Mouse (Mus musculus) midbrain, embryonic 15.5 days (tissue): ENCODE results near the gene Magix. TPM values are rescaled to one million over a fixed set of nuclear protein-coding genes. Genes with fewer than 3 reads are reported as not detected.

Source experiments
- ATAC-seq: fragments of 200-750 bp; cut with Nextera tagmentation; replicated peaks from 2 replicates; pipeline ENCODE4 v1.8.0; 2017; ENCODE audit warnings: moderate TSS enrichment
- H3K27ac ChIP-seq: fragments of 300-500 bp; sonication (generic); 2 replicates; pipeline ENCODE4 v1.5.1; 2015; ENCODE audit warnings: mild to moderate bottlenecking, inconsistent platforms
- H3K27me3 ChIP-seq: fragments of 300-500 bp; sonication (generic); replicated peaks from 2 replicates; pipeline ENCODE4 v1.6.1; 2015; ENCODE audit warnings: inconsistent platforms
- H3K36me3 ChIP-seq: fragments of 300-500 bp; sonication (generic); replicated peaks from 2 replicates; pipeline ENCODE4 v1.6.1; 2015; ENCODE audit warnings: inconsistent platforms
- H3K4me1 ChIP-seq: fragments of 300-500 bp; sonication (generic); 2 replicates; pipeline ENCODE4 v1.6.1; 2015; ENCODE audit warnings: inconsistent platforms
- H3K4me2 ChIP-seq: fragments of 300-500 bp; sonication (generic); 2 replicates; pipeline ENCODE4 v1.6.1; 2015; ENCODE audit warnings: inconsistent platforms, mild to moderate bottlenecking, moderate library complexity
- H3K4me3 ChIP-seq: fragments of 300-500 bp; sonication (generic); 2 replicates; pipeline ENCODE4 v1.5.1; 2015; ENCODE audit warnings: mild to moderate bottlenecking, inconsistent platforms
- H3K9ac ChIP-seq: fragments of 300-500 bp; sonication (generic); 2 replicates; pipeline ENCODE4 v1.6.1; 2015; ENCODE audit warnings: mild to moderate bottlenecking, inconsistent platforms
- H3K9me3 ChIP-seq: fragments of 300-500 bp; sonication (generic); 2 replicates; pipeline ENCODE4 v1.6.1; 2016; ENCODE audit warnings: inconsistent platforms
- WGBS: fragments of 180-500 bp; shearing (Covaris S2); methylation state at CpG from one replicate; pipeline ENCODE4 v1.1.7; 2015; ENCODE audit warnings: mixed read lengths; 5-methylcytosine and 5-hydroxymethylcytosine counted together
- polyA plus RNA-seq: library from polyadenylated mRNA; unstranded; fragments of >200 nt; fragmentation: Nextera tagmentation; extraction: Ambion mirVana; gene quantifications from 2 replicates; pipeline ENCODE4 v1.2.1, GENCODE M21; 2015

The Magix gene
- polyA plus RNA-seq, 1 experiment from 2014 or later: 0.09 TPM

DNA sequence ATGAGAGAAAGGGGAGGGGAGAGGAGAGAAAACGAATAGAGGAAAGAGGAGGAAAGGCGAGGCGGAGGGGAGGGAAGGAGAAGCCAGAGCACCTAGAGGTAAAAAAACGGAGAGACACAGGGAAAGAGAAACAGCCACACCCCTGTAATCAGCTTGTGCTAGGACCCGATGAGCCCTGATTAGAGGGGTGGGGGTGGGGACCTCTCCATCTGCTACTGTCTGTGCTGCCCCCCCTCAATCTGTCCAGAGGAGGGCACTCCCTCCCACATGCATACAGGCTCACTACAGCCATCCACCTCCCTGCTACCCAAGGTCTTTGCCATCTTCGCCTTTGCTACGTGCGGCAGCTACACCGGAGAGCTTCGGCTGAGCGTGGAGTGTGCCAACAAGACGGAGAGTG lies 40.3 kb downstream of the Magix start:
- 44% methylated on average over 12 of the region's 12 CpGs for WGBS
- ATAC-seq: no peak
- Histone ChIP-seq H3K4me1 (peaks cover 7% of the 10 kb centered on the region), H3K9me3 (no peaks in the 10 kb centered on the region), H3K4me3 (peak overlapping the region; percentile 23), H3K27me3 (no peaks in the 10 kb centered on the region), H3K36me3 (no peaks in the 10 kb centered on the region), H3K9ac (no peak overlapping the region), H3K4me2 (peak overlapping the region; percentile 71), H3K27ac (no peak overlapping the region)

GRCm38 (mm10) chrX:7639536-7640325 lies 41.3 kb downstream of the Magix start:
- H3K27ac ChIP-seq: peak overlapping the region; percentile 86
- H3K36me3 ChIP-seq: no peaks in the 10 kb centered on the region
- WGBS: 24% methylated on average over 13 of the region's 13 CpGs
- peak overlapping the region; percentile 61 for H3K9ac ChIP-seq
- no peaks in the 10 kb centered on the region for H3K27me3 ChIP-seq
- peak; percentile 40 for ATAC-seq
- peak overlapping the region; percentile 71 for H3K4me2 ChIP-seq
- no peaks in the 10 kb centered on the region for H3K9me3 ChIP-seq
- H3K4me1 ChIP-seq: peaks cover 7% of the 10 kb centered on the region
- H3K4me3 ChIP-seq: peak overlapping the region; percentile 48

DNA sequence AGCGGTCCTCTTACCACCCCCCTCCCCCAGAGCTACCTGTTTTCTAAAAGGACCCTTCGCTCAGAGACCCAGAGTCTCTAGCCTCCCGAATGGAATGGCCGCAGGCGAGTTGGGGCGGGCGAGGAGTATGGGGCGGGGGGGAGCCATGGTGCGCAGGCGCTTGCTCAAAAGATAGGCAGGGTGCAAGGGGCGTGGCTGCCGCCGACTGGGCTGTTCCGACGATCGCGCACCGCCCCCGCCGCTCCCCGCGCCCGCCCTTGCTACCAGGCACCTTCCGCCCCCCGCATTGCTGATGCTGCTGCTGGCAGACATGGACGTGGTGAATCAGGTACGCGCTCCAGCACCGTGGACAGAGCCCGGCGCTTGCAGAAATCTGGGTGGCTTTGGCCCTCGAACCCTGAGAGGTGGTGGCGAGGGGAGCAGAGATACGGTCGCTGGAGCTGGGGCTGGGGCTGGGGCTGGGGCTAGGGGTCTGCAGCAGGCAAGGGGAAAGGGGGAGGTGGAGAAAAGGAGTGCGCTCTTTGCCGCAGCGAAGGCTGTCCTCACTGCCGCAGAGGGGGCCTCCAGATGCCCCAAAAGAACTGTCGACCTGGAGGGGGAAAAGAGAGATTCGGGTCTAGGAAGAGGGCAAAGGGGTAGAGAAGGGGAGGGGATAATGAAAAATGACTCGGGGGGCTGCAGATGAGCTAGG lies 42.5 kb downstream of the Magix start, which contains the start of gene Syp:
Gene Syp (plus strand): TSS at position 71 of the 691 bp plus-strand sequence.
- Histone ChIP-seq H3K9me3 (no peaks in the 10 kb centered on the region), H3K36me3 (no peaks in the 10 kb centered on the region), H3K9ac (peak within 1 kb of the TSS; percentile 61), H3K4me1 (peaks cover 7% of the 10 kb centered on the region), H3K27me3 (no peaks in the 10 kb centered on the region), H3K4me3 (peak within 1 kb of the TSS; percentile 48), H3K27ac (peak within 1 kb of the TSS; percentile 86), H3K4me2 (peak within 1 kb of the TSS; percentile 71)
- ATAC-seq: peak; percentile 87
- WGBS: 23% methylated on average over 37 of the region's 42 CpGs

GRCm38 (mm10) chrX:7635101-7635500 lies 46.0 kb downstream of the Magix start:
- Histone ChIP-seq H3K4me3 (no peak overlapping the region), H3K4me1 (no peaks in the 10 kb centered on the region), H3K9ac (no peak overlapping the region), H3K4me2 (no peak overlapping the region), H3K27me3 (no peaks in the 10 kb centered on the region), H3K27ac (no peak overlapping the region), H3K36me3 (no peaks in the 10 kb centered on the region), H3K9me3 (no peaks in the 10 kb centered on the region)
- 75% methylated on average over 3 of the region's 3 CpGs for WGBS
- no peak for ATAC-seq

GRCm38 (mm10) chrX:7632560-7632959 lies 48.5 kb downstream of the Magix start:
- no peak overlapping the region for H3K27ac ChIP-seq
- no peaks in the 10 kb centered on the region for H3K27me3 ChIP-seq
- WGBS: 91% methylated on average over 6 of the region's 6 CpGs
- H3K9ac ChIP-seq: no peak overlapping the region
- no peak overlapping the region for H3K4me3 ChIP-seq
- no peak for ATAC-seq
- no peaks in the 10 kb centered on the region for H3K4me1 ChIP-seq
- no peaks in the 10 kb centered on the region for H3K36me3 ChIP-seq
- H3K9me3 ChIP-seq: no peaks in the 10 kb centered on the region
- H3K4me2 ChIP-seq: no peak overlapping the region

Other genes starting within 250 kb of the Magix start
- 0.10 TPM in 1 of 2 replicates, not detected in the other for gene Foxp3, start 107.6 kb downstream of the Magix start, polyA plus RNA-seq
- gene Ppp1r3f, start 107.0 kb downstream of the Magix start, polyA plus RNA-seq: 7.5 and 8.1 TPM in 2 replicates
- 33.0 and 34.4 TPM in 2 replicates for gene Ccdc22, start 75.7 kb downstream of the Magix start, polyA plus RNA-seq
- 0.13 and 0.27 TPM in 2 replicates for gene Cacna1f, start 74.2 kb downstream of the Magix start, polyA plus RNA-seq
- gene Syp, start 42.8 kb downstream of the Magix start, polyA plus RNA-seq: 176 and 179 TPM in 2 replicates
- 1.6 and 1.7 TPM in 2 replicates for gene Prickle3, start 24.0 kb downstream of the Magix start, polyA plus RNA-seq
- gene Plp2, start 9.9 kb downstream of the Magix start, polyA plus RNA-seq: 17.5 and 19.7 TPM in 2 replicates
- 44.9 and 45.8 TPM in 2 replicates for gene Gpkow, start 15.9 kb upstream of the Magix start, polyA plus RNA-seq
- 35.0 and 35.2 TPM in 2 replicates for gene Wdr45, start 33.1 kb upstream of the Magix start, polyA plus RNA-seq
- gene Gm45208, start 41.0 kb upstream of the Magix start, polyA plus RNA-seq: 0.85 and 1.3 TPM in 2 replicates
- gene Praf2, start 47.2 kb upstream of the Magix start, polyA plus RNA-seq: 132 and 133 TPM in 2 replicates
- gene Ccdc120, start 69.7 kb upstream of the Magix start, polyA plus RNA-seq: 78.4 and 85.2 TPM in 2 replicates
- gene Tfe3, start 81.3 kb upstream of the Magix start, polyA plus RNA-seq: 26.3 and 26.6 TPM in 2 replicates
- 72.3 and 78.8 TPM in 2 replicates for gene Gripap1, start 108.5 kb upstream of the Magix start, polyA plus RNA-seq
- gene Kcnd1, start 141.0 kb upstream of the Magix start, polyA plus RNA-seq: 2.3 and 2.9 TPM in 2 replicates
- gene Otud5, start 160.1 kb upstream of the Magix start, polyA plus RNA-seq: 49.1 and 53.2 TPM in 2 replicates
- gene Pim2, start 197.0 kb upstream of the Magix start, polyA plus RNA-seq: 21.7 and 22.1 TPM in 2 replicates
- 42.2 and 42.9 TPM in 2 replicates for gene Slc35a2, start 202.8 kb upstream of the Magix start, polyA plus RNA-seq
- gene Pqbp1, start 218.0 kb upstream of the Magix start, polyA plus RNA-seq: 222 and 224 TPM in 2 replicates
- 173 and 178 TPM in 2 replicates for gene Timm17b, start 218.1 kb upstream of the Magix start, polyA plus RNA-seq
- gene Gm10491, start 226.6 kb upstream of the Magix start, polyA plus RNA-seq: not detected in 2 replicates
- gene Gm10490, start 228.3 kb upstream of the Magix start, polyA plus RNA-seq: 1.2 TPM in 1 of 2 replicates, not detected in the other
- gene Pcsk1n, start 238.6 kb upstream of the Magix start, polyA plus RNA-seq: 273 and 288 TPM in 2 replicates
- gene Eras, start 247.4 kb upstream of the Magix start, polyA plus RNA-seq: not detected in 2 replicates